Mouse (Mus musculus) liver, embryonic 13.5 days (tissue): ENCODE measurements around the gene Bicd1. TPM values are rescaled to one million over a fixed set of nuclear protein-coding genes. Genes with fewer than 3 reads are reported as not detected.
"Not testable (repeated sequence)": the region's sequence is repeated elsewhere in the genome, so short reads cannot be mapped to it uniquely, and the experiment has no call there.

ENCODE experiments used
- ATAC-seq: fragments of 200-750 bp; cut with Nextera tagmentation; 2 replicates; pipeline ENCODE4 v1.8.0; 2017; ENCODE audit warnings: low read depth, mild to moderate bottlenecking, moderate number of reproducible peaks, moderate library complexity
- DNase-seq: peaks from one replicate; pipeline ENCODE4 v3.0.0; 2022
- H3K27ac ChIP-seq: fragments of 300-500 bp; sonication (generic); 2 replicates; pipeline ENCODE4 v1.5.1; 2015; ENCODE audit warnings: moderate library complexity, mild to moderate bottlenecking, inconsistent platforms
- H3K27me3 ChIP-seq: fragments of 300-500 bp; sonication (generic); 2 replicates; pipeline ENCODE4 v1.6.1; 2015; ENCODE audit warnings: mild to moderate bottlenecking, inconsistent platforms
- H3K36me3 ChIP-seq: fragments of 300-500 bp; sonication (generic); 2 replicates; pipeline ENCODE4 v1.6.1; 2015; ENCODE audit warnings: mild to moderate bottlenecking, inconsistent platforms
- H3K4me1 ChIP-seq: fragments of 300-500 bp; sonication (generic); replicated peaks from 2 replicates; pipeline ENCODE4 v1.6.1; 2015; ENCODE audit warnings: inconsistent platforms
- H3K4me2 ChIP-seq: fragments of 300-500 bp; sonication (generic); 2 replicates; pipeline ENCODE4 v1.6.1; 2015; ENCODE audit warnings: inconsistent platforms, mild to moderate bottlenecking, moderate library complexity
- H3K4me3 ChIP-seq: fragments of 300-500 bp; sonication (generic); replicated peaks from 2 replicates; pipeline ENCODE4 v1.5.1; 2015; ENCODE audit warnings: mild to moderate bottlenecking, inconsistent platforms
- H3K9ac ChIP-seq: fragments of 300-500 bp; sonication (generic); 2 replicates; pipeline ENCODE4 v1.6.1; 2015; ENCODE audit warnings: mild to moderate bottlenecking, inconsistent platforms
- H3K9me3 ChIP-seq: fragments of 300-500 bp; sonication (generic); replicated peaks from 2 replicates; pipeline ENCODE4 v1.6.1; 2016; ENCODE audit warnings: inconsistent platforms
- WGBS: fragments of 180-500 bp; shearing (Covaris S2); methylation state at CpG from one replicate; pipeline ENCODE4 v1.1.7; 2015; ENCODE audit not compliant: insufficient replicate concordance; 5-methylcytosine and 5-hydroxymethylcytosine counted together
- polyA plus RNA-seq: library from polyadenylated mRNA; unstranded; fragments of >200 nt; fragmentation: Nextera tagmentation; extraction: Ambion mirVana; gene quantifications from 2 replicates; pipeline ENCODE4 v1.2.1, GENCODE M21; 2015

Gene Bicd1
- polyA plus RNA-seq, 1 experiment from 2014 or later: 1.0 TPM

GRCm38 (mm10) chr6:149424748-149425147 lies 16.1 kb downstream of the Bicd1 start:
- no peaks in the 10 kb centered on the region for H3K27me3 ChIP-seq

GRCm38 (mm10) chr6:149439140-149439539 lies 30.5 kb downstream of the Bicd1 start:
- WGBS: 40% methylated on average over 1 of the region's 1 CpGs
- ATAC-seq (no peak), DNase-seq (no peak)
- Histone ChIP-seq H3K27ac (no peak overlapping the region), H3K36me3 (no peaks in the 10 kb centered on the region), H3K9ac (no peak overlapping the region), H3K27me3 (no peaks in the 10 kb centered on the region), H3K9me3 (no peaks in the 10 kb centered on the region), H3K4me1 (no peaks in the 10 kb centered on the region), H3K4me2 (no peak overlapping the region), H3K4me3 (no peak overlapping the region)

More at GRCm38 (mm10) chr6:149424748-149425147, 16.1 kb downstream of the Bicd1 start:
- Histone ChIP-seq H3K27ac (no peak overlapping the region), H3K9ac (no peak overlapping the region), H3K4me1 (no peaks in the 10 kb centered on the region), H3K4me3 (no peak overlapping the region), H3K4me2 (no peak overlapping the region), H3K9me3 (no peaks in the 10 kb centered on the region), H3K36me3 (no peaks in the 10 kb centered on the region)
- DNase-seq: no peak
- ATAC-seq: no peak

DNA sequence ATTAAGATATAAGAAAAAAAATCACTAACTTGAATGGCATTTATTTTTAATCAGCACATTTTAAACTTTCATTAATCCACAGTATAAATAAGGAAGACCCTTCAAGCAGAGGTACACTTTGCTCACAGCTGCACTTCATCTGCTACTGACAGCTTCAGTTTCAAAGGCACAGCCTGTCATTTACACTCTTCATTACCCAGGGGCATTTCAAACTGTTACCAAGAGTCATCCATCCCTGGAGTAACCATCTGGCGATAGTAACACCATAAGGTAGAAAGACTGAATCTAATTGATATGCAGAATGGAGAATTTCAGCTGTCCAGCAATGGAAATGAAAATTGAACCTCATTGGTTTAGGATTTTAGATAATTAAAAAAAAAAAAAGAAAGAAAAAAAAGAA lies 34.2 kb downstream of the Bicd1 start:
- no peak for ATAC-seq
- no peak for DNase-seq

GRCm38 (mm10) chr6:149445854-149446253 lies 37.2 kb downstream of the Bicd1 start:
- WGBS: 58% methylated on average over 10 of the region's 10 CpGs
- Histone ChIP-seq H3K27me3 (no peaks in the 10 kb centered on the region), H3K4me2 (no peak overlapping the region), H3K4me3 (no peak overlapping the region), H3K4me1 (no peaks in the 10 kb centered on the region), H3K9me3 (no peaks in the 10 kb centered on the region), H3K27ac (no peak overlapping the region), H3K36me3 (no peaks in the 10 kb centered on the region), H3K9ac (no peak overlapping the region)
- DNase-seq (no peak), ATAC-seq (no peak)

More for the DNA sequence above, 34.2 kb downstream of the Bicd1 start:
- WGBS: 66% methylated on average over 1 of the region's 1 CpGs
- H3K9me3 ChIP-seq: no peaks in the 10 kb centered on the region
- H3K36me3 ChIP-seq: no peaks in the 10 kb centered on the region
- no peak overlapping the region for H3K4me3 ChIP-seq
- H3K4me1 ChIP-seq: no peaks in the 10 kb centered on the region
- H3K9ac ChIP-seq: no peak overlapping the region
- H3K27me3 ChIP-seq: no peaks in the 10 kb centered on the region
- H3K27ac ChIP-seq: no peak overlapping the region
- no peak overlapping the region for H3K4me2 ChIP-seq

- Histone ChIP-seq H3K4me1 (no peaks in the 10 kb centered on the region), H3K36me3 (no peaks in the 10 kb centered on the region), H3K9ac (no peak overlapping the region), H3K9me3 (no peaks in the 10 kb centered on the region), H3K4me2 (no peak overlapping the region), H3K4me3 (no peak overlapping the region), H3K27me3 (no peaks in the 10 kb centered on the region), H3K27ac (no peak overlapping the region)
- DNase-seq (no peak), ATAC-seq (no peak)
These were observed 48.6 kb downstream of the Bicd1 start for GRCm38 (mm10) chr6:149457324-149457723.

DNA sequence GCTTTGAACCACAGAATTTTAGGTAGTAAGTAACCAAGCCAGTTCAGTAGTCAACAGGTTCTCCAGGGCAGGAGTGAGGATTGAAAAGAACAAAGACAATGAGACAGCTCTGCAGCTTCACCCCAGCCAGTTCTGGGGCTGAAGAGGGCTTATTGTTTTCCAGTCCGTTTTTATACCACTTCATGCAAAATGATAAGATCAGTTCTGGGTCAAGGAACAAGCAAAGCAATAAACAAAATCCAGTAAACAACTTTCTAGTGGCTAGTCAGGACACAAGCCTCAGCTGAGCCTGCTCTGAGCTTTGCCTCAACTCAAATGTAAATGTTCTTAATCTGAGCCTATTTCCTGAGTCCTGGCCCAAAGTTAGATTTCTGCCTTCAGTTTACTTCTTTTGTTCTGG lies 52.3 kb downstream of the Bicd1 start:
- H3K4me2 ChIP-seq: no peak overlapping the region
- H3K27ac ChIP-seq: no peak overlapping the region
- DNase-seq: no peak
- no peaks in the 10 kb centered on the region for H3K4me1 ChIP-seq
- H3K9me3 ChIP-seq: no peaks in the 10 kb centered on the region
- H3K36me3 ChIP-seq: no peaks in the 10 kb centered on the region
- ATAC-seq: no peak
- H3K9ac ChIP-seq: no peak overlapping the region
- no peak overlapping the region for H3K4me3 ChIP-seq
- no peaks in the 10 kb centered on the region for H3K27me3 ChIP-seq
- WGBS: 35% methylated on average over 1 of the region's 1 CpGs

GRCm38 (mm10) chr6:149471477-149471876 lies 62.8 kb downstream of the Bicd1 start:
- no peak for DNase-seq
- Histone ChIP-seq H3K4me3 (no peak overlapping the region), H3K27me3 (no peaks in the 10 kb centered on the region), H3K9me3 (no peaks in the 10 kb centered on the region), H3K36me3 (no peaks in the 10 kb centered on the region), H3K9ac (no peak overlapping the region), H3K27ac (no peak overlapping the region), H3K4me1 (no peaks in the 10 kb centered on the region), H3K4me2 (no peak overlapping the region)
- WGBS: 71% methylated on average over 15 of the region's 15 CpGs
- no peak for ATAC-seq

- H3K36me3 ChIP-seq, DNase-seq, ATAC-seq, H3K4me1 ChIP-seq, H3K4me2 ChIP-seq, H3K4me3 ChIP-seq, H3K9me3 ChIP-seq, H3K9ac ChIP-seq, H3K27ac ChIP-seq, H3K27me3 ChIP-seq: not testable (repeated sequence)
- WGBS: 74% methylated on average over 6 of the region's 6 CpGs
These were observed 63.8 kb downstream of the Bicd1 start for GRCm38 (mm10) chr6:149472441-149472840.

DNA sequence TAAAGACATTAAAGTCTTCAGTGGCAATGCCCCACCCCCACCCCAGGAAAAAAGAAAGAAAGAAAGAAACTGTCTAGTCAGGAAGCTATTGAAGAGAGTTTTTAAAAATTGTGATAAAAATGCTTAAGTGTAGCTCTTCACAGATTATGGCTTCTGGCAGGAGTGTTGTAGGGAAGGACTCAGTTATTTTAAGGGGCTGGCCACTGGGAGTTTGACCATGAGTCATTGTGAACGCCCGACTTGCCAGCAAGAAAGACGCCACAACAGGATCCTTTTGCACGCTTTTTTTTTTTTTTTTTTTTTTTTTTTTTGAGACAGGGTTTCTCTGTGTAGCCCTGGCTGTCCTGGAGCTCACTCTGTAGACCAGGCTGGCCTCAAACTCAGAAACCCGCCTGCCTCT lies 73.2 kb downstream of the Bicd1 start:
- not testable (repeated sequence) for DNase-seq, H3K4me3 ChIP-seq, H3K27ac ChIP-seq, H3K9ac ChIP-seq, H3K4me1 ChIP-seq, H3K9me3 ChIP-seq, ATAC-seq, H3K4me2 ChIP-seq, H3K27me3 ChIP-seq, H3K36me3 ChIP-seq
- WGBS: 81% methylated on average over 5 of the region's 5 CpGs

DNA sequence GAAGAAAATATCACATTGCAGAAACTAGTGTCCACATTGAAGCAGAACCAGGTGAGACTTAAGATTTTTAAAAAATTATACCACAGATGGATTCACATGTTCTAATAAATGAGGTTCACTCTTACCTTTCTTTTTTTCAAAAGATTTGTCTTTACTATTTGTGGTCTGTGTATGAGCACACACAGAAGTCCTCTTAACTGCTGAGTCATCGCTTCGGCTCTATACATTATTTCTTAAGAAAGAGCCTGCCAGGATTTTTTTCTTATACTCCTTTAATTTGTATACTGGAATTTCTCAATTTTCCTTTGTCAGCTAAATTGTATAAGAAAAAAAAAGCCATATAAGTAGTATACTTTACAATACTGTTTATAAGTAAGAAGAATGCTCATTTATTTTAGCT lies 86.0 kb downstream of the Bicd1 start:
- H3K4me3 ChIP-seq: no peak overlapping the region
- H3K9me3 ChIP-seq: no peaks in the 10 kb centered on the region
- no peak overlapping the region for H3K9ac ChIP-seq
- WGBS: 72% methylated on average over 2 of the region's 2 CpGs
- H3K27ac ChIP-seq: no peak overlapping the region
- H3K27me3 ChIP-seq: no peaks in the 10 kb centered on the region
- H3K36me3 ChIP-seq: no peaks in the 10 kb centered on the region
- H3K4me1 ChIP-seq: no peaks in the 10 kb centered on the region
- no peak overlapping the region for H3K4me2 ChIP-seq
- DNase-seq (no peak), ATAC-seq (no peak)

- Histone ChIP-seq H3K9ac (no peak overlapping the region), H3K4me3 (no peak overlapping the region), H3K9me3 (no peaks in the 10 kb centered on the region), H3K36me3 (no peaks in the 10 kb centered on the region), H3K27me3 (no peaks in the 10 kb centered on the region), H3K4me2 (no peak overlapping the region), H3K27ac (no peak overlapping the region), H3K4me1 (no peaks in the 10 kb centered on the region)
- ATAC-seq: no peak
- no peak for DNase-seq
These were observed 87.2 kb downstream of the Bicd1 start for GRCm38 (mm10) chr6:149495925-149496324.

- ATAC-seq: peak; percentile 98
These were observed 157.2 kb downstream of the Bicd1 start for GRCm38 (mm10) chr6:149565720-149566498.

More at GRCm38 (mm10) chr6:149565720-149566498, 157.2 kb downstream of the Bicd1 start:
- Histone ChIP-seq H3K27ac (no peak overlapping the region), H3K27me3 (no peaks in the 10 kb centered on the region), H3K9me3 (no peaks in the 10 kb centered on the region), H3K4me3 (peak overlapping the region; percentile 55), H3K4me1 (peaks cover 13% of the 10 kb centered on the region), H3K9ac (peak overlapping the region; percentile 45), H3K4me2 (peak overlapping the region; percentile 81), H3K36me3 (no peaks in the 10 kb centered on the region)
- WGBS: 1% methylated on average over 19 of the region's 19 CpGs
- DNase-seq: peak; percentile 53
